Mouse (Mus musculus) retina, adult 2 months (tissue): ENCODE measurements at regions not wholly inside any gene's neighbourhood (a gene's known extent, or its start where the extent isn't known, plus 50 kb on each side); places are given as distances from the start of the nearest gene placed in this dataset.
"Not testable (repeated sequence)": the region's sequence is repeated elsewhere in the genome, so short reads cannot be mapped to it uniquely, and the experiment has no call there.

ENCODE experiments used
- DNase-seq: peaks from one replicate; pipeline ENCODE4 v3.0.0-alpha.2; 2012; ENCODE audit warnings: low read depth, low spot score

DNA sequence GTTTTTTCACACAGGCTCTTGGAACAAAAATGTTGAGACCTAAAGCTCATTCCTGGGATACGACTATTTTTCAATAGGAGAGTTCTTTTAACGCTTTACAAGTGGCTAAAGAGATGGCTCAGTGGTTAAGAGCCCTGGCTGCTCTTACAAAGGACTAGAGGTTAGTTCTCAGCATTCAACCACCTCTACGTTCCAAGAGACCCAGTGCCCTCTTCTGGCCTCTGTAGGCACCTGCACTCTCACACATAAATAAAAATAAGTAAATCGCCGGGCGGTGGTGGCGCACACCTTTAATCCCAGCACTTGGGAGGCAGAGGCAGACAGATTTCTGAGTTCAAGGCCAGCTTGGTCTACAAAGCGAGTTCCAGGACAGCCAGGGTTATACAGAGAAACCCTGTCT is 70.5 kb upstream of the Rad23b start:
- DNase-seq: not testable (repeated sequence)

DNA sequence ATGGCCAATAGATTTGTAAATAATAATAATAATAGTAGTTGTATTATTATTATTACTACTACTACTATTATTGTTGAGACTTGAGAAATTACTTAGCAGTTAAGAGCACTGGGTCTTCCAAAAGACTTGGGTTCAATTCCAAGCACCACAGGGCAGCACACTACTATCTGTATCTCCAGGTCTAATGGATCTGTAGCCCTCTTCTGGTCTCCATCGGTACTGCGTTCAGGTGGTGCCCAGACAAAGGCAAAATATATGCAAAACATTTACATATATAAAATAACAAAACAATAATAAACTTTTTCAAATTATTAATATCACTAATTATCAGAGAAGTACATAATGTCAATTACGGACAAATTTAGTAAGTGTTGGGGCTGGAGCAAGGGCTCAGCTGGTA is 69.1 kb upstream of the Rad23b start:
- DNase-seq: no peak

DNA sequence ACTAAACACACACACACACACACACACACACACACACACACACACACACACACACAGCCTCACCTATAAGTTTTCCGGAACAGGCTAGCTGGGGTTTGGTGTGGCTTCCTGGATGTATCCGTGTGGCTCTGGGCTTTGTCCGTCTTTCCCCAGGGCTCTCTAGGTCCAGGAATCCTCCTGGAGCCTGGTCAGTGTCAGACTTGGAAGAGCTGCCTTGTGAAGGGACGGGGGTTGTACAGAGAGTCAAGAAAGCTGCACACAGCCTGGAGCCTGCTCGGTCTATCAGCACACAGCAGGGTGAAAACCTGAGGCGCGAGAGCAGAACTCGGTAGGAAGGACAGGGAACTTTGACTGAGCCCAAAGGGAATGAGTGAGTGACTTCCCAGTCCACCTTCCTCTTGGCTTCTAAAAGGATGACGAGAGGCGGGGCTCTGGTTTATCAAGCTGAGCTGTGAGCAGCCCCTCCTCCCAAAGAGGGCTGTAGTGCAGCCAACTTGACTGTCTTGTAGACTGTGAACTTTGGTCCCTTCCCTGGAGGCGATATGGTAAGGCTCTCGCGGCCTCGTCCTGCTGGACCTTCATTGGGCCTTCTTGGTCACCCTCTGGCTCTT is 68.3 kb upstream of the Rad23b start:
- DNase-seq: no peak

DNA sequence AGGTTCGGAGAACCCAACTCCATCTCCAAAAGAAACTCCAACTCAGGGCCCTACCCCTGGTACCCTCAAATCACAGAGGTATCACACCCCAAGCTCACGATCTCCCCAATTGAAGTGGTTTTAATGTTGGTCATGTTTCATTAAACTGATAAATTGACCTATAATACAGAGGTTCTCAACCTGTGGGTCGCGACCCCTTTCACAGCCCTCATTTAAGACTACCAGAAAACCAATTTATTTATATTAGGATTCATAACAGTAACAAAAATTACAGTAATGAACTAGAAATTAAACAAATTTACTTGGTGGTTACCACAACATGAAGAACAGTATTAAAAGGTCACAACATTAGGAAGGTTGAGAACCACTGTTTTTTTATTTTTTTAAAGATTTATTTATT is 67.4 kb upstream of the Rad23b start:
- no peak for DNase-seq

DNA sequence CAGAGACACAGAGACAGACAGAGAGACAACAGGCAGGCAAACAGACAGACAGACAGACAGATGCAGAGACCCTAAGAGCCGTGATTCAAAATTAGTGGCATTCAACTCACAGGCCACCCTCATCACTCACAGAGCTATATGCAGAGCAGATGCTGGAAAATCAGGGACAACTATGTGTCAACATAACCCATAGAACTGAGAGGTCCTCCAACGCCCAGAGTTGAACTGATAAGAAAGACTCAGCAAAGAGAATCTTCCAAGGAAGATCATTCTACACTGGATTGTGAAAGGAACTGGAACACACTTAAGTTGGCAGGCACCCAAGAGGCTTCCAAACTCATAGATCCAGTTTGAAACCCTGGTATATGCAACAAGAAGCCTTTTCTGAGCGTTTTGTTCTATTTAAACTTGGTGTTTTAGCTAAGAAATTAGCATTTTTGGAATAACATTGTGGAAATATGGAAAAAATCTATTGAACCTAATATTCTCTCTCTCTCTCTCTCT is 65.1 kb upstream of the Rad23b start:
- DNase-seq: no peak

DNA sequence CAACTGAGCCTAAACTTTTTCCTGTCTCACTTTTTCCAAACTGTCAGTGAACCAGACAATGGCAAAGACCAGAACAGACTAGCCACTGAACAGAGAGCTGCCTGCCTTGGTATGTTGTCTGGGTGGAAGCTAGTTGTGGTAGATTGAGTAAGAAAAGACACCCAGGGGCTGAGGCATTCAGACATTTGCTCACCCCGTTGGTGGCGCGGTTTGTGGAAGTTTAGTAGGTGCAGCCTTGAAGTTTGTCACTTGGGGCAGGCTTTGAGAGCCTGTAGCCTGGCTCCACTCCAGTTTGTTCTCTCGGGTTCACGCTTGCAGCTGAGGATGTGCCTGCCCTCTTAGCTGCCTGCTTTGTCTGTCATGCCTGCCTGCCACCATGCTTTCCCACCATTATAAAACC is 64.2 kb upstream of the Rad23b start:
- DNase-seq: no peak

DNA sequence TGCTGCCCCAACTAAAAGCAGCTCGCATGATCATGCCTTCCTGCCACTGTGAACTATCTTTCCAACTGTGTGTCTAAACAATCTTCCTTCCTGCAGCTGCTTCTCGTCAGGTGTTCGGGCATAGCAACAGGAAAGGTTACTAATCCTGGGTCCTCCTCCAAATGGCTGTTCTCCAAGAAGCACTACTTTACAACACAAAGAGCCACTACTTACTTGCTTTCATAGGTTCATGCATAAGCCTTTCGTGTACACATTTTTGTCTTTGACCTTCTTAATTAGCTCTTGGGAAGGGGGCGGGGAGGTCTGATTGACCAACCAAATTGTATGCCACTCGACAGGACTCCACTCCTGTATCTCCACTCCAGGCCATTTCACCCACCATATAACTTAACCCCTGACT is 61.4 kb upstream of the Rad23b start:
- no peak for DNase-seq

DNA sequence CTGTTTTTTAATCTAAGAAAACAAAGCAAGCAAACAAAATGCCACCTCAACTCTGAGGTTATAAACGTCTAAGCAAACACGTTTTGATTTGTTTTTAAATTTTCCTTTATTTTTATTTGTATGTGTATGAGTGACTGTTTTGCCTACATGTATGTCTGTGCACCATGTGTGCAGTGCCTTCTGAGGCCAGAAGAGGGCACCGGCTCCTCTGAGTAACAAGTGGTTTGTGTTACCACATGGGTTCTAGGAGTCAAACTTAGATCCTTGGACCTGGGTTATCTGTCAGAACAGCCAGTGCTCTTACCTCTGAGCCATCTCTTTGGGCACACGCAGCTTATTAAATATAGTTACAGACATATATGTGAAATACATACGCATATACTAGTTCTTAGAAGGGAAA is 57.6 kb upstream of the Rad23b start:
- no peak for DNase-seq

DNA sequence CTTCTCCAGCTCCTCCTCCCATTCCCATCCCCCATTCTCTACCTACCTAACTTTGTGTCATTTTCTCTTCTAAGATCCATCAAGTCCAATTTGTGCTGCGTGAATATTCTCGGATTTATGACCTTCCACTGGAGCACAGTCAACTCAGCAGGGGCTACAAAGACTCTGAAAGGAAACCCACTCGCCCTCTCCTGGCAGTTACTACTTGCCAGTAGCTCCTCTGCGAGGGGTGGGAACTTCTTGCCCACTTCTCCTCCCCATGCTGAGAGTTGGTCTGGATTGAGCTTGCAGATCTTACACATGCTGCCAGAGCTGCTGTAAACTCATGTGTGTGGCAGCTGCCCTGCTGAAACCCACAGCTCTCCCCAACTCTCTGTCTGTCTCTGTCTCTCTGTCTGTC is 57.1 kb upstream of the Rad23b start:
- no peak for DNase-seq

DNA sequence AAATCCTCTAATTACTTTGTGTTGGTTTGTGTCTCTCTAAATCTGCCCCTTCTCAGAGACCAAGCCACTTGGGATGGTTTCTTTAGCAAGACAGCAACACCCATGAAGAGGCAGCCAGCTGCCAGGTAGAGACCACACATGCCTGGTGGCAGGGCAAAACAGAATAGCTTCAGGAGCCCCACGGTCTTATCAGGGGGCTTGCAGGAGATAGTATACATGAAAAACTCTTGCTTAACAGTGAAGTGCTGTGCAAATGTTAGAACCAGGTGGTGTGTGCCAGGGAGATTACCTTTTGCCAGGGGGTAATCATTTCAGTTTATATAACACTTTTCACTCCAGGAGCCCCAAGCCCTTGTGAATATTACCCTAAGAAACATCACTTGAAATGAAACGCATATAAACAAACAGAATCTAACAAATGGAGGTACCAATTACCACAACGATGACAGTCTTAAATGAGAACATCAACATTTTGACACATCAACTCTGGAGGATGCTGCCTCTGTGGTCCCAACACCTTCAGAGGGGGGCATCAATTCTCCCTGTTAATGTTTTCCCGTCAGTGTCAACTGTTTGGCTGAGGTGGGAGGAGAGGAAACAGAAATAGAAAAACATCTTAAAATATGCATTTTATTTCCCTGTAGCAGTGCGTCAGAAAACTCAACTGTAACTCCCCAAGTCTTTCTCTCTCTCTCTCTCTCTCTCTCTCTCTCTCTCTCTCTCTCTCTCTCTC is 56.3 kb upstream of the Rad23b start:
- DNase-seq: no peak

DNA sequence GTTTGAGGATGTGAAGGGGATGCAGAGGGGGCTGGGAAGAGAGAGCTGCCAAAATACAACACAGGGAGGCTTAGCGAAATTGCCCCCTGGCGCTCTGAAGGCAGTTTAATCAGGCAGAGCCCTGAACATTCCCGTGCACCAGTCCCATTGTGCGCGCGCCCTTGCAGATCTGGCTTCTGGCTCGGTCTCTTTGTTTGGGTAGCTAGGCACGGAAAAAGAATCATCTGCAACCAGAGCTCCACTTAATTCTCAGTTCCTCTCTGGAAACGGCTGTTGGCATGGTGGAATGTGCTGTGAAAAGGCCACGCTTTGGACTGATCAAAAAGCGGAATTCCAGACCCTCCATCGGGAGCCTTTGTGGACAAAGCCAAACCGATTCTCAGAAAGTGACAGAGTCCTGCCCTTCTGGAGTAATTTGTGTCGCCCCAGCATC is 55.6 kb upstream of the Rad23b start:
- DNase-seq: peak; percentile 3

DNA sequence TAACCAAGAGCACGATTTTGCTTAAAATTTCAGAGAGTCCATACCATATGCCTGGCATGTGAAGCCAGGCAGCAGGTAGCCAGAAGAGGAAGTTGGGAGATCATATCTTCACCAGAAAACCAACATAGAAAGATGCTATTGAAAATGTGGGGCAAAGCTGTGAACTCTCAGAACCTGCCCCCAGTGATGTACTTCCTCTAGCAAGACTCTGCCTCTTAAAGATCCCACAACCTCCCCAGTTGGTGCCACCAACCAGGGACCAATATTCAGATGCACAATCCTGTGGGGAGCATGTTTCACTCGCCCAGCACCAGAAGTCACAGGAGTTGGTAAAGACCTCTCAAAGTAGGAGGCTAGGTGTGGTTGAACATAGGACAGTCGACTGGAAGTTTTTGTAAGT is 52.0 kb upstream of the Rad23b start:
- no peak for DNase-seq
